Mouse (Mus musculus) adrenal gland, postnatal 4 days (tissue): ENCODE measurements around the gene Cntnap5b. TPM values are rescaled to one million over a fixed set of nuclear protein-coding genes. Genes with fewer than 3 reads are reported as not detected.
A peak's percentile ranks its signal among the peaks of the same experiment; 100 is the strongest.

Experiments used
- DNase-seq, 2 experiments: peaks; one replicate each; pipeline ENCODE4 v3.0.0; 2021 to 2022; ENCODE audit warnings: low spot score in 2 of 2, mixed read lengths in 2 of 2
- total RNA-seq, 2 experiments: library from RNA; stranded (reverse); gene quantifications; 2 replicates each; pipeline ENCODE4 v1.2.3; 2021

Gene Cntnap5b
- total RNA-seq, 2 experiments from 2014 or later = 1.8 to 2.2 TPM

- DNase-seq = no peak
Measured at GRCm38 (mm10) chr1:100163588-100164357, 391.2 kb downstream of the Cntnap5b start.

- no peak for DNase-seq
Measured at GRCm38 (mm10) chr1:100171566-100171965, 399.0 kb downstream of the Cntnap5b start.

- DNase-seq = peak in 1 of 2 experiments; percentile 3
Measured at GRCm38 (mm10) chr1:100180050-100180449, 407.5 kb downstream of the Cntnap5b start.

- no peak for DNase-seq
Measured at GRCm38 (mm10) chr1:100231980-100232608, 459.5 kb downstream of the Cntnap5b start.

- DNase-seq = no peak
Measured at GRCm38 (mm10) chr1:100251964-100252363, 479.4 kb downstream of the Cntnap5b start.

GRCm38 (mm10) chr1:100310687-100311086 lies 538.1 kb downstream of the Cntnap5b start:
- DNase-seq = no peak

- DNase-seq = no peak
Measured at GRCm38 (mm10) chr1:100331066-100331465, 558.5 kb downstream of the Cntnap5b start.

- no peak for DNase-seq
Measured at GRCm38 (mm10) chr1:100369415-100370113, 597.0 kb downstream of the Cntnap5b start.

- no peak for DNase-seq
Measured at GRCm38 (mm10) chr1:100386252-100386651, 613.7 kb downstream of the Cntnap5b start.

- DNase-seq = no peak
Measured at GRCm38 (mm10) chr1:100394034-100394433, 621.5 kb downstream of the Cntnap5b start.

GRCm38 (mm10) chr1:100416658-100417224 lies 644.2 kb downstream of the Cntnap5b start:
- no peak for DNase-seq

- DNase-seq = no peak
Measured at GRCm38 (mm10) chr1:100430038-100430774, 657.6 kb downstream of the Cntnap5b start.

GRCm38 (mm10) chr1:100463877-100464276 lies 691.3 kb downstream of the Cntnap5b start:
- no peak for DNase-seq

- DNase-seq = no peak
Measured at GRCm38 (mm10) chr1:100465226-100465625, 692.7 kb downstream of the Cntnap5b start.

GRCm38 (mm10) chr1:100467595-100467994 lies 695.0 kb downstream of the Cntnap5b start:
- no peak for DNase-seq

- no peak for DNase-seq
Measured at GRCm38 (mm10) chr1:100509866-100510265, 737.3 kb downstream of the Cntnap5b start.
